Mouse (Mus musculus) cerebellum, adult 11 months (tissue): ENCODE measurements around the gene Krtap4-16.
"Not testable (repeated sequence)": the region's sequence is repeated elsewhere in the genome, so short reads cannot be mapped to it uniquely, and the experiment has no call there.

Source experiments
- DNase-seq: peaks from one replicate; pipeline ENCODE4 v3.0.0; 2022

The Krtap4-16 gene

GRCm38 (mm10) chr11:99851508-99851907 is at the start of gene Krtap4-16:
Gene Krtap4-16, minus strand, starts transcription at chr11:99851608.
- no peak for DNase-seq

DNA sequence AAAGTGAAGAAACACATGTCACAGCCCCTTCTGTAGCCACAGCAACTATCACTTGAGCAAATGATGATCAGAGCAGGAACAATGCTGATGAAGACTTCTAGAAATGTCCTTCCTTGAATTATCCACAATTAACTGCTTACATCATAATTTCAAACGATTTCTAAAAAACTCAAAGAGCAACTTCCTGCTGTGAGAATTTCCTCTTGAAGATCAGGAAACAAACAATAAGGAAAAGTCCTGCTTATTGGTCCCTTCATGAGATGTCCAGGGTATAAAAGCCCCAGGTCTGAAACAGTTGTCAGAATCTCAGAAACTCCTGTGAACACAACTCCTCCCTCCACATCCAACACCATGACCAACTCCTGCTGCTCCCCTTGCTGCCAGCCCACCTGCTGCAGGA is 27.5 kb upstream of the Krtap4-16 start, which contains the start of gene Gm11567:
Gene Gm11567, plus strand, starts transcription at position 301 of the 400 bp plus-strand sequence.
- DNase-seq: not testable (repeated sequence)

DNA sequence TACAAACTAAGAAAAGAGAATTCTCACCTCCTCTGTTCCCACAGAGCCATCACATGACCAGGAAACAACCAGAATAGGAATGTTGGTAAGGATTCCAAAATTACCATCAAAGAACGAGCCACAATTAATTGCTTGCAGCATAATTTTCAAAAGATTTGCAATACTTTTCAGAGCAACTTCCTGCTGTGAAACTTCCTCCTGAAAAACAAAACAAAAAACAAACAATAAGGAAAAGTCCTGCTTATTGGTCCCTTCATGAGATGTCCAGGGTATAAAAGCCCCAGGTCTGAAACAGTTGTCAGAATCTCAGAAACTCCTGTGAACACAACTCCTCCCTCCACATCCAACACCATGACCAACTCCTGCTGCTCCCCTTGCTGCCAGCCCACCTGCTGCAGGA is 21.7 kb upstream of the Krtap4-16 start, which contains the start of gene Krtap9-1:
Gene Krtap9-1, plus strand, starts transcription at position 301 of the 400 bp plus-strand sequence.
- not testable (repeated sequence) for DNase-seq

DNA sequence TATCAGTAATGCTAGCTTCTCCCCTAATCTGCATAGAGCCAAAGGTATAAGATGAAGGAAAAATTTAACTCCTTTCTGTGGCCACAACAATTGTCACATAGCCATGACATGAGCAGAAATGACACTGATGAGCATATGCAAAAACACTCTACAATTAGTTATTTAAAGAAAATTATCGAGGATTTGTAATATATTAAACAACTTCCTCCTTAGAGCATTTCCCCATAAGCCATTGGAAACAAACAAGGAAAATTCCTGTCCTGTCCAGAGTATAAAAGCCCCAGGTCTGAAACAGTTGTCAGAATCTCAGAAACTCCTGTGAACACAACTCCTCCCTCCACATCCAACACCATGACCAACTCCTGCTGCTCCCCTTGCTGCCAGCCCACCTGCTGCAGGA is 12.8 kb upstream of the Krtap4-16 start, which contains the start of gene Gm11559:
Gene Gm11559, plus strand, starts transcription at position 301 of the 400 bp plus-strand sequence.
- not testable (repeated sequence) for DNase-seq

DNA sequence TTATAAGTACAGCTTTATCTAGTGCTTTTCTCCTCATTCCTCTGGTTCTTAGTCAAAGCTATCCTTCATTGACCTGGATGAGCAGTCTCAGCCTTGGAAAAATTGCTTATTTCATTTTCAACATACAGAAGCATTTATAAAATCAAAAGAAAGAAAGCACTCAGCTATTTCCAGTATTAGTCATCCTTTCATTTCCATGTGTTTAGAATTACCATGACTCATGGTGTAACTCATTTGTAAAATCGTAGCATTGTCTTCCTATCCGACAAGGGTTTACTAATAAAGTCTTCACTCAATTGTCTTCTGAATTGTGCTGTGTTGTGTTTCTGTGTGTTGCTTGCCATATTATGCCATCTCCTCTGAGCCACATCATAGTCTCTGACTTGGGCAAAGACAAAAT is 7.4 kb upstream of the Krtap4-16 start:
- DNase-seq: no peak

GRCm38 (mm10) chr11:99857617-99858016 is 6.2 kb upstream of the Krtap4-16 start, which contains the start of gene Gm11568:
Gene Gm11568, plus strand, starts transcription at chr11:99857917.
- DNase-seq: no peak

DNA sequence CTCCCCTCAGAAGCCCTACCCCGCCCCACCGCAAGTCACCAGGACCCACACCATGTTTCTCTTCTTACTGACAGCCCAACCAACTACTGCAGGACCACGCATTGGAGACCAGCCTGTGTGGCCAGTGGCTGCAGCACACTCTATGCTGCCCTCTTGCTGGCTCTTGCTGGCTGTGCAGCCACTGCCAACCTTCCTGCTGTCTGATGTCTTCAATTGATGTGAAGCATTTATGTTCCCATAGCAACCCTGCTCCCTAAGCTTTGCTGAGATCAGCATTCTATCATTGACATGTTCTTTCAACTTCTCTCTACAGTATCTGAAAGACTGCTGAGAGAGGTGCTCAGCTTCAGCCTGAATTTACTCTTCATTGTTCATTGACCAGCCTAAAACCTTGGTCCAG is 2.7 kb upstream of the Krtap4-16 start:
- DNase-seq: no peak

GRCm38 (mm10) chr11:99846746-99847145 is 4.7 kb downstream of the Krtap4-16 start:
- DNase-seq: no peak

- no peak for DNase-seq
These were observed 9.2 kb downstream of the Krtap4-16 start for GRCm38 (mm10) chr11:99842185-99842584.

DNA sequence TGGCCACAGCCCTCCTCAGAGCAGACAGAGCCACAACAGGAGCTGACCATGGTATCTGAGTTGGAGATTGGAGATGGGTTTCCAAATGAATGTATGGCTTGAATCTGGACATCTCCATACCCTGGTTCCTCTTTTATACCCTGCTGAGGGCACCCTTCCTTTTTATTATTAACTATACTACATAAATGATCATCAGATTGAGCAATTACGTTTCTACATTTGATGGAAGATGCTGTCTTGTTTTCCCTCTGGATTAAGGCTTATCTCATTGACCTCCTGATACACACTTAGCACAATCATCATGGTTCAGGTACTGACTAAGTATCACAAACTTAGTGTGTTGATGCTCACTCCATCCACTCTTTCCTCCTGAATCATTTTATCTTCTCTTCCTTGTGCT is 13.4 kb downstream of the Krtap4-16 start, which contains the start of gene 2300003K06Rik:
Gene 2300003K06Rik, minus strand, starts transcription at position 101 of the 400 bp plus-strand sequence.
- DNase-seq: no peak

- DNase-seq: not testable (repeated sequence)
These were observed 35.8 kb downstream of the Krtap4-16 start, which contains the start of gene Gm11564 for GRCm38 (mm10) chr11:99815566-99815965. Gene Gm11564, minus strand, starts transcription at chr11:99815666.

DNA sequence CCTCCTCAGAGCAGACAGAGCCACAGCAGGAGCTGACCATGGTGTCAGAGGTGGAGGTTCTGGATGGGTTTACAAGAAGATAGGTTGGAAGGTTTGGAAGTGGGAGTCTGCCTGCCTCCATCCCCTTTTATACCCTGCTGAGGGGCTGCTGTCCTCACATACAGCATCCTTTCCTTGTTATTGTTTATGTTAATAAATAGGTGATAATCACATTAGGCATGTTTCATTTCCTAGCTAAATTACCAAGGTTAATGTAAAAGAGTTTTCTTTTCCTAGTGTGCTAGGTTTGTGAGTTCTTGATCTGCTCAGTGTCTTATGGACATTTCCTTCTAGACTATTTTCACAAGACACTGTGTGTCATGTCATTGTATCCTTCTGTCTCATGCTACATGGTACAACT is 41.6 kb downstream of the Krtap4-16 start, which contains the start of gene Krtap4-13:
Gene Krtap4-13, minus strand, starts transcription at position 101 of the 400 bp plus-strand sequence.
- DNase-seq: not testable (repeated sequence)

- DNase-seq: not testable (repeated sequence)
These were observed 47.1 kb downstream of the Krtap4-16 start, which contains the start of gene Gm11554 for GRCm38 (mm10) chr11:99804346-99804745. Gene Gm11554, minus strand, starts transcription at chr11:99804446.
